Mouse (Mus musculus) heart, embryonic 10.5 days (tissue): ENCODE data around the gene Pik3ap1. TPM values are rescaled to one million over a fixed set of nuclear protein-coding genes. Genes with fewer than 3 reads are reported as not detected.
A peak's percentile ranks its signal among the peaks of the same experiment; 100 is the strongest.

Source experiments
- DNase-seq: peaks from one replicate; pipeline ENCODE4 v3.0.0-alpha.2; 2017; ENCODE audit warnings: low spot score
- H3K27ac ChIP-seq: fragments of 300-500 bp; sonication (generic); 2 replicates; pipeline ENCODE4 v1.5.1; 2016; ENCODE audit warnings: mild to moderate bottlenecking
- H3K27me3 ChIP-seq: fragments of 300-500 bp; sonication (generic); 2 replicates; pipeline ENCODE4 v1.6.1; 2016; ENCODE audit warnings: mild to moderate bottlenecking; ENCODE audit not compliant: poor library complexity, insufficient read depth, severe bottlenecking
- H3K36me3 ChIP-seq: fragments of 300-500 bp; sonication (generic); 2 replicates; pipeline ENCODE4 v1.6.1; 2016; ENCODE audit warnings: mild to moderate bottlenecking, moderate library complexity
- H3K4me1 ChIP-seq: fragments of 300-500 bp; sonication (generic); 2 replicates; pipeline ENCODE4 v1.6.1; 2016; ENCODE audit warnings: mild to moderate bottlenecking
- H3K4me3 ChIP-seq: fragments of 300-500 bp; sonication (generic); 2 replicates; pipeline ENCODE4 v1.5.1; 2016; ENCODE audit warnings: mild to moderate bottlenecking, moderate library complexity
- H3K9me3 ChIP-seq: fragments of 300-500 bp; sonication (generic); 2 replicates; pipeline ENCODE4 v1.6.1; 2016; ENCODE audit warnings: mild to moderate bottlenecking, moderate library complexity
- WGBS: fragments of 180-500 bp; shearing (Covaris S2); methylation state at CpG from one replicate; pipeline ENCODE4 v1.1.7; 2016; 5-methylcytosine and 5-hydroxymethylcytosine counted together
- polyA plus RNA-seq: library from polyadenylated mRNA; unstranded; fragments of >200 nt; fragmentation: Nextera tagmentation; extraction: Ambion mirVana; gene quantifications from 2 replicates; pipeline ENCODE4 v1.2.1, GENCODE M21; 2016

The Pik3ap1 gene
- polyA plus RNA-seq, 1 experiment from 2014 or later = 1.1 TPM

DNA sequence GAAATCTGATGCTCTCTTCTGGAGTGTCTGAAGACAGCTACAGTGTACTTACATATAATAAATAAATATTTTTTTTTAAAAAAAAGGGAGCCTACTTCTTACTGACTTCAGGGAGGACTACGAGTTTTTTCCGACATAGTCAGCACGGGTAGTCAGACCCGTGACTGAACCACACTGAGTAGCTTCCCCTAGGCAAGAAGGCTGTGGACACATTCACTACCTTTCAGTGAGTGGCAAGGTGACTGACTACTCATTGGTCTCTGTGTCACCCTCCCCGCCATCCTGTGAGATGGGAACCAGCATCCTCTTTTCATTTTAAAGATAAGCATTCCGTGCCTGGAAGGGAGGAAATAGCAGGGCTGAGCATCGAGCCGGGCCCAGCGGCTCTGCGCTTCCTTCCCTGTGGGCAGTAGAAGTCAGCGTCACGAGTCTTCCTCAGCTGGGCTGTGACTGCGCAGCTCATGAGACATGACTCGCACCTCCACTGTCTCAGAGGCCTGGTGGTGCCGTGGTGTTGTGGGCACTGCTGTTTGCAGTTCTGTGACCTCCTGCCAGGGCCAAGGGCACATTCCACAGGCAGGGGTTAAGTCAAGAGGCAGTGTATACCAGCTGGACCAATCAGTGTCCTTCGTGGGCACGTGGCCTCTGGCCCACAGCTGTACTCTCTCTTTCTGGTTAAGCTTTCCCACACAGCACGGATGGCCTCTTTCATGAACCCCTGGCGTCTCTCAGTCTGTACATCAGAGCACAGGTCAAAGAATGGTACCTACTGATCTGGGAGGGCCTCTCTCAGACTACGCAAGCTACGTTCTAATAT, 45.7 kb downstream of the Pik3ap1 start:
- no peak for DNase-seq
- Histone ChIP-seq H3K4me3 (no peak overlapping the region), H3K4me1 (peaks cover 8% of the 10 kb centered on the region), H3K27ac (peak overlapping the region; percentile 59), H3K36me3 (no peaks in the 10 kb centered on the region), H3K27me3 (no peaks in the 10 kb centered on the region), H3K9me3 (no peaks in the 10 kb centered on the region)
- 48% methylated on average over 21 of the region's 21 CpGs for WGBS

GRCm38 (mm10) chr19:41338379-41338778, 46.5 kb downstream of the Pik3ap1 start:
- 84% methylated on average over 6 of the region's 6 CpGs for WGBS
- H3K27me3 ChIP-seq = no peaks in the 10 kb centered on the region
- H3K27ac ChIP-seq = no peak overlapping the region
- H3K4me1 ChIP-seq = peaks cover 8% of the 10 kb centered on the region
- no peaks in the 10 kb centered on the region for H3K9me3 ChIP-seq
- DNase-seq = no peak
- no peak overlapping the region for H3K4me3 ChIP-seq
- no peaks in the 10 kb centered on the region for H3K36me3 ChIP-seq

DNA sequence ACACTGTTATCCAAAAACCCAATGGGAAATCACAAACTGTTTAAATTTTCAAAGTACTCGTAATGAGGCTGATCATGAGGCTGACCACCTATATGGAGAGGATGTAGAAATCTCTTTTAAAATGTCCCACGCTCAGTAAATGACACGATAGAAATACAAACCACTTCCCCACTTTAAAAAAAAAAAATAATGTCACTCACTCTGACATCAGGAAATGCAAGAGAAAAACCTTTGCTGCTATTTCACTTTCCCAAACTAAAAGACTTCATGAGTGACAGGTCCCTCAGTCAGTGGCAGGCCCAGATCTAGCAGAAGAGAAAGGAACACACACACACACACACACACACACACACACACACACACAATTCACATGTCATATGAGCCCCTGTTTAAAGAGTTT, 49.2 kb downstream of the Pik3ap1 start:
- DNase-seq = no peak
- Histone ChIP-seq H3K4me3 (no peak overlapping the region), H3K27me3 (no peaks in the 10 kb centered on the region), H3K36me3 (no peaks in the 10 kb centered on the region), H3K4me1 (peaks cover 8% of the 10 kb centered on the region), H3K27ac (no peak overlapping the region), H3K9me3 (no peaks in the 10 kb centered on the region)
- WGBS = 84% methylated on average over 3 of the region's 3 CpGs

- H3K27ac ChIP-seq = no peak overlapping the region
- no peaks in the 10 kb centered on the region for H3K4me1 ChIP-seq
- WGBS = 51% methylated on average over 8 of the region's 8 CpGs
- no peaks in the 10 kb centered on the region for H3K9me3 ChIP-seq
- no peaks in the 10 kb centered on the region for H3K36me3 ChIP-seq
- H3K27me3 ChIP-seq = no peaks in the 10 kb centered on the region
- no peak for DNase-seq
- H3K4me3 ChIP-seq = no peak overlapping the region
Observed at GRCm38 (mm10) chr19:41332986-41333385, 51.9 kb downstream of the Pik3ap1 start.

DNA sequence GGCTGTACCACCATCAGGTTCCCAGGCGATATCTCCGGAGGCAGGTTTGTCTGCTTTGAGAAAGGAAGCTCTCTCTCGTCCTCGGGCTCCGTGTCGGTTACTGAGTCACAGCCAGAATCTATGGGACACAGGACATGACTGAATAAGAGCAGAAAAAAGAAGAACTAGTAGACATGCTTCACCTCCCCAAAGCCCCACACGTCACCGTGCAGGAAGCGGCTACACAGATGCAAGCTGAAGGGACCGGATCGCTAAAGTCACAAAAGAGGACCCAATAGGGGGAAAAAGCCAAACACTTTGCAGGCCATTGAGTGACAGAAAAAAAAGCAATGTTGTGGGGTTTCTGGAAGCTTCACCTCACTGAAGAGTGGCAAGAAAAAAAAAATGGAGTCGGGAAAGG, 52.7 kb downstream of the Pik3ap1 start:
- Histone ChIP-seq H3K27me3 (no peaks in the 10 kb centered on the region), H3K4me3 (no peak overlapping the region), H3K9me3 (no peaks in the 10 kb centered on the region), H3K27ac (no peak overlapping the region), H3K4me1 (no peaks in the 10 kb centered on the region), H3K36me3 (no peaks in the 10 kb centered on the region)
- WGBS = 89% methylated on average over 12 of the region's 12 CpGs
- no peak for DNase-seq

DNA sequence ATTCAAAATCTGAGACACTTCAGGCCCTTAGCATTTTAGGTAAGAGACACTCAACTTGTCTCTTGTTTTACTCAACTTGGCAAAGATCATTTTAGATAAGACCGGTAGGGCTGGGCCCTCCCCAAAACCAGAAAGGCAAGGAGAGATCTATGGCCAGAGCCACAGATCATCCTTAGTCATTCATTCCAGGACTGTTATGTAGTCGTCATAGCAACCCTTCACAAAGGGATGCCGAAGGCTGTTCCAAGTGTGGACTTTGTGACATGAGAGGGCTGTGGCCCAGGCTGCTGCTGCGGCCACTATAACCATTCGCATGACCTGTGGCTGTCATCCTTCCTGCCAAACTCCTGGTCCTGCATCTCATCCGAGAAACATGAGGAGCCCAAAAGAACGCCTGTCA, 54.5 kb downstream of the Pik3ap1 start:
- no peak for DNase-seq
- no peak overlapping the region for H3K27ac ChIP-seq
- no peaks in the 10 kb centered on the region for H3K9me3 ChIP-seq
- no peak overlapping the region for H3K4me3 ChIP-seq
- no peaks in the 10 kb centered on the region for H3K4me1 ChIP-seq
- 84% methylated on average over 7 of the region's 7 CpGs for WGBS
- no peaks in the 10 kb centered on the region for H3K36me3 ChIP-seq
- H3K27me3 ChIP-seq = no peaks in the 10 kb centered on the region

DNA sequence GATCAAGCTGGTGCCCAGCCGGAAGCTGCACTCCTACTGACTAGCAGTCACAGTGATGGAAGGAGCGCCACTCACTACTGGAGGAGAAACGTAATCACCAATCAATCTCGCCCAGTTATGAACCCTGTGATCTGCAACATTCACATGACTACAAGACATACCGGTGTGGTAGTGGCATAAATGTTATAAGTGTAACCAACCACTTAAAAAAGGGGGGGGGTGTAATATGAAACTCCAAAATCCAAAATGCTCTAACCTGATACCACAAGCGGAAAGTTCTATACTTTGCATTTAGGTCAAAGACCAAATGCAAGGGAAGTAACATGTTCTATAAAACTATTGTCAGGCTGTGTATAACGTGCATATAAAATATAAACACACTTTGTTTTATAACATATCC, 54.9 kb downstream of the Pik3ap1 start:
- Histone ChIP-seq H3K36me3 (no peaks in the 10 kb centered on the region), H3K27me3 (no peaks in the 10 kb centered on the region), H3K4me1 (no peaks in the 10 kb centered on the region), H3K27ac (no peak overlapping the region), H3K9me3 (no peaks in the 10 kb centered on the region), H3K4me3 (no peak overlapping the region)
- WGBS = 89% methylated on average over 7 of the region's 7 CpGs
- DNase-seq = no peak

DNA sequence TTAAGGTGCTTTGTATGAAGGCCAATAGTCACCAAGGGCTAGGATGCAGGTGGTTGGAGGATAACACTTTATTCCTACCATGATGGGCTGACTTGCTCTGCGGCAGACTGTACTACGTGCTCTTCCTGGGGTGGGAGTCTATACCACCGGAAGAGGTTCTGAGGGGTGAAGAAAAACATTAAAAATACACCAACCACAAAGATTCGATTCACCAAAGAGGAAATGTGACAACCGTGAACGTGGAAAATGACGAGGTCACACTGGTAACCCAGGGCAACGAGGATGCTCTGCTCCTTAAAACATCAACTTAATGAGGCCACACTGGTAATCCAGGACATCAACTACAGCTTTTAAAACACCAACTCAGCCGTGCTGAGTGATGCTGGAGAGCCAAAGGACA, 56.2 kb downstream of the Pik3ap1 start:
- WGBS = 80% methylated on average over 9 of the region's 9 CpGs
- H3K9me3 ChIP-seq = no peaks in the 10 kb centered on the region
- H3K4me3 ChIP-seq = no peak overlapping the region

GRCm38 (mm10) chr19:41323813-41324212, 61.1 kb downstream of the Pik3ap1 start:
- no peak overlapping the region for H3K4me3 ChIP-seq
- no peak for DNase-seq
- no peaks in the 10 kb centered on the region for H3K36me3 ChIP-seq
- H3K27me3 ChIP-seq = peaks cover 17% of the 10 kb centered on the region
- H3K9me3 ChIP-seq = no peaks in the 10 kb centered on the region
- H3K27ac ChIP-seq = no peak overlapping the region
- peaks cover 8% of the 10 kb centered on the region; the same call in 1 of the 2 replicates for H3K4me1 ChIP-seq

More for the DNA sequence above, 56.2 kb downstream of the Pik3ap1 start:
- no peak overlapping the region for H3K27ac ChIP-seq
- no peaks in the 10 kb centered on the region for H3K27me3 ChIP-seq
- DNase-seq = no peak
- H3K4me1 ChIP-seq = no peaks in the 10 kb centered on the region
- no peaks in the 10 kb centered on the region for H3K36me3 ChIP-seq

- Histone ChIP-seq H3K36me3 (no peaks in the 10 kb centered on the region), H3K4me3 (no peak overlapping the region), H3K4me1 (peaks cover 8% of the 10 kb centered on the region; the same call in 1 of the 2 replicates), H3K27ac (no peak overlapping the region), H3K9me3 (no peaks in the 10 kb centered on the region), H3K27me3 (peaks cover 24% of the 10 kb centered on the region)
- DNase-seq = no peak
- 85% methylated on average over 4 of the region's 4 CpGs for WGBS
Observed at GRCm38 (mm10) chr19:41323125-41323524, 61.8 kb downstream of the Pik3ap1 start.

DNA sequence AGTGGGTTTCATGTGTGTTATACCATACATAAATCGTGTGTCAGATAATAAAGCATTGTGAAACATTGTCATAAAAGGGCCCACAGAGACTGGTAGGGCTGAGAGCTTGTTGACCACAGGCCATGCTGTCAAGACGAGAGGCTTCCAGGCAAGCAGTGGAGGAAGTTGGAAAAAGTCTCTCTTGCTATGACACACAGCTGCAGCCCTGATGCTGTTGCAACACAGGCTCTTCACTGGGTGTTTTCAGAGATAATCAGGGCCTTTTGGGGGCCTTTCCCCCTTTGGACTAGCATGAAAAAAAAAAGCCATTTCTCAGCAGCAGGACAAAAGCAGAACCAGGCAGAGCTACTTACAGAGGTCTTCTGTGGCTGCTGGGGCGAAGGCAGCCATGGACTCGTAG, 63.8 kb downstream of the Pik3ap1 start:
- 84% methylated on average over 4 of the region's 4 CpGs for WGBS
- H3K4me3 ChIP-seq = no peak overlapping the region
- no peaks in the 10 kb centered on the region for H3K36me3 ChIP-seq
- H3K27ac ChIP-seq = no peak overlapping the region
- H3K27me3 ChIP-seq = peaks cover 32% of the 10 kb centered on the region
- DNase-seq = no peak
- no peaks in the 10 kb centered on the region for H3K9me3 ChIP-seq
- H3K4me1 ChIP-seq = peaks cover 8% of the 10 kb centered on the region; the same call in 1 of the 2 replicates

DNA sequence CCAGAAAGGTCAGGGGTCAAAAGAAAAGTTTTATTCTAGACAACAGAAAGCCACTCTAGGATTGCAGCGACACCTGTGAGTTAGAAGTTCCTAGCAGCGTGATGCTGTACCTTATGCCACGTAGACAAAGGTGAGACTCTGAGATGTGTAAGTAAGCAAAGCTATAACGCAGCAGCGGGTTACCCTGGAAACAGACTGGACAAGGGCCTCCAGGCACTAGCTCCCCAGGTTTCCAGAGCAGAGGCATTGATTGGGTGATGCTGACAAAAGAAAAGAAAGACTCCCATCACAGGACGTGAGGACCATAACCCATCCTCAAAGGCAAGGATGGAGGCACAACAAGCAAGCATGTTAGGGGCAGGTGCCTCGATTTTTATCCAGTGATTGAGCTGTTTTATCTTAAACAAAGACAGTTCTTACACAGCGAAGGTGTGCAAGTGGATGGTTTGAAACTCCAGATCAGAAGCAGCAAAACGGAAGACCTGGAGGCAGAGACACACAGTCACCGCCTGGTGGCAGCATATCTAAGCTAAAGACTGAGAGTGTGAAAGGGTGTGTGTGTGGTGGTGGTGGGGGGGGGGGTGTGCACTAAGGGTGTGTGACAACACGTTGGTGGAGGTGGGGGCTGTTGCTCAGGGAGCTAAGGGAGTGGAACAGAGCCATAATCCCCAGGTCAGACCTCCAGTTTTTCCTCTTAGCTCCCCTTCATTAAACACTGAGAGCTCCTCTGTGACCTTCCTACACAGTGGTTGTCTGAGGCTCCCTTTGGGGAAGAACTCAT, 67.4 kb downstream of the Pik3ap1 start:
- 35% methylated on average over 11 of the region's 11 CpGs for WGBS
- no peak for DNase-seq

DNA sequence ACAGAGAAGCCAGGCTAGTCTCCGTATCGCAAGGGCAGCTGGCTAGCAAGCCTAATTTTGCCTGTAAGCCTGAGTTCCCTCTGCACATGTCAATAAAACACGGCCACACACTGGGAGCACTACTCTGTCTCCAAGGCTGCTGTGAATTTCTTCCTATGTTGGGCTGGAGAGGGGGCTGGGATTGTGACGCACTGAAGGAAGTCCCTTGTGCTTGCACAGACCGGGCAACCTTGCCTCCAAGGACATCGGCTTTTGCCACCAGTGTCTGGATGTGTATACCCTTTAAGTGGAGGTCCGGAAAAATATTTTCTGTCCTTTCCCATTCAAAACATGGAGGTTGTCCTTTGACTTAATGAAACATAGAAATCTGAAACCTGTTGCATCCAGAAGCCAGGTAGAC, 70.2 kb downstream of the Pik3ap1 start:
- no peaks in the 10 kb centered on the region for H3K36me3 ChIP-seq
- H3K4me3 ChIP-seq = no peak overlapping the region
- 85% methylated on average over 7 of the region's 7 CpGs for WGBS
- no peak overlapping the region for H3K27ac ChIP-seq
- no peak for DNase-seq
- no peaks in the 10 kb centered on the region for H3K9me3 ChIP-seq
- peaks cover 12% of the 10 kb centered on the region; the same call in 1 of the 2 replicates for H3K4me1 ChIP-seq
- peaks cover 19% of the 10 kb centered on the region for H3K27me3 ChIP-seq

More for the DNA sequence above, 67.4 kb downstream of the Pik3ap1 start:
- no peak overlapping the region for H3K27ac ChIP-seq
- H3K9me3 ChIP-seq = no peaks in the 10 kb centered on the region
- peaks cover 32% of the 10 kb centered on the region for H3K27me3 ChIP-seq
- no peak overlapping the region for H3K4me3 ChIP-seq
- no peaks in the 10 kb centered on the region for H3K36me3 ChIP-seq
- peaks cover 8% of the 10 kb centered on the region; the same call in 1 of the 2 replicates for H3K4me1 ChIP-seq
